Mouse (Mus musculus) lung, postnatal 0 days (tissue): ENCODE measurements around the gene Myo15b.

ENCODE experiments used
- CTCF ChIP-seq: IDR thresholded peaks from 2 replicates; pipeline ENCODE4 v1.5.1; 2016; ENCODE audit warnings: antibody characterized with exemption, mild to moderate bottlenecking
- EP300 ChIP-seq: IDR thresholded peaks from 2 replicates; pipeline ENCODE4 v1.6.1; 2016; ENCODE audit warnings: antibody characterized with exemption, mild to moderate bottlenecking, control low read depth

DNA sequence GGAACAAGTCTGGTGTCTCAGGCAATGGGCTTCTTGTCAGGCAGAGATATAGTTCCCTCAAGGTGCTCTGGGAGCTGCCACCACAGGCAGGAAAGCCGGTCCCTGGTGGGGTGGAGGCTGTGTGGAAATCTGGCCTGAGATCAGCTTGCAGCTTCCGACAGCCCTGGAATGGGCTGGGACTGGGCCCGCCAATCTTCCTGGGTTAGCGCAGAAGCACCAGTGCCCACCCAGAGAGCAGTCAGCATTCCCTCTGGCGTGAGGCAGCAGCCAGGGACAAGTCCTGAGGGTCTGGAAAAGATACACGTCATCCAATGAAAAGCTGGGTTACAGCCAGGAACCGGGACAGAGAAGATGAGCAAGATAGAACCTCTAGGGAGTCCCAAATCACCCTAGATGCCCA lies 46.1 kb upstream of the Myo15b start:
- TF ChIP-seq CTCF (no peak), EP300 (no peak)
